Mouse (Mus musculus): ENCODE data around the gene Atrip.

The Atrip gene

DNA sequence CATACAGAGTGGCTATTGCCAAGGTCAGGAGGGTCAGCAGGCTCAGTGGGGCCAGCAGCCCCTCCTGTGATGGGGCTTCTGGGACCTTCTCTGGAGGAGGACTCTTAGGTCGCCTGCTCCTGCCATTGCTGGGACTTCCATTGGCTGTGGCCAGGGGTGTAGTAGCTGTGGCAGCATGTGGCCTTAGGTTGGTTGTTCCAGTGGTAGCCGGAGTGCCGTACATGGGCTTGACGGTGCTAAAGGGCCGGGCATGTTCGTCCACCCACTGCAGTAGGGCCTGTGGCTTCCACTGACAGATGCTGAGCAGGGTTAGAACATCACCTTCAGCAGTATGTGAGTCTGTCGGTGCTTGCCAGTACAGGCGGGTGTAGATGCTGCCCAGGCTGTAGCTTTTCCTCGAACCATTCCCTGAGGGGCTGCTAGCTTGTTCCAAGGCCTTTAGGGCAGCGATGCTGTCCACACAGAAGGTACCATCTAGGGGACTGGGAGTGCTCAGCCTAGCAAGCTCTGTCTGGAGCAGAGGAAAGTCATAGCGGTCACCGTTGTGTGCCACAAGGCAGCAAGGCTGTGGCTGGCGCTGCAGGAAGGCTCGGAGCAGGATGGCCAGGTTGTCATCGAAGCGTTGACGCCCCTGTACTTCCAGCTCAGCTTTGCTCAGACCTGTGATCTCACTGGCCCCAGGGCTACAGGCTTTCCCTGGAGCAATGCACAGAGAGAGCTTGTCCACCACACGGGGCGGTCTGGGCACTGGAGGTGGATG is 15.7 kb downstream of the Atrip start:
- no peak for DNase-seq (ENCODE audit: low spot score)

DNA sequence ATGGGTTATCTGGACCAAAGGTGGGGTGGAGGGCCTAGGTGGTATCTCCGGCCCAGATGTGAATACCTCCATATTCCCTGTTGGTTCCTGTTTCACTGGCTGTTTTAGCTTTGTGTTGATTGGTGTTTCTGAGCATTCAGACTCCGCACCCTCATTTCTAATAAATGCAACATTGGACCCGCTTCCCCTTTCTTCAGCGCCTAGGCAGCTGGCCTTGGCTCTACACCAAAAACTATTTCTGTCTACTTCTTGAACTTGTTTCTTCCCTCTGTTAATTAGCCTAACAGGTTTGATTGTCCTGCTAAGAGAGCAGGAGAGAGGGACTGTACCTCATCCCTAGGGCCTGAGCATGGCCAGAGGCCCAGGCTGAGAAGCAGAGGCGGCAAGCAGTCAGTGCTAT is 16.4 kb downstream of the Atrip start:
- DNase-seq (ENCODE audit: low spot score): peak; percentile 45

DNA sequence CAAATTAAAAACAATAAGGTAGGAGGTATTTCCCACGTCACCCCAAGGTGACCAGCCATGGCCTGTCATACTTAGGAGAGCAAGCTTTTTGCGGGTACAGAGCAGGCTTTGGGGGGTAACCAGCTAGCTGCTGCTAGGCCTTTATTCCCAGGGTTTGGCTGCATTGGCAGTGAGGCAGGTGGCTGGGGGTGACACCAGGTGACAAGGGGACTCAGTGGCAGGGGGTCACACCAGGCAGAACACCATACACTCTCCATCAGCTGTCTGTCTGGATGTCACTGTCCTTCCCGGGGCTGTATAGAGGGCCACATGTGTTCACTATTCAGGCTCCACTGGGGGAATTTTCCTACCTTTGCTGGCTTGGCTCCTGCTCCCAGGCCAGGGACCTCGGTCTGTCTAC is 17.0 kb downstream of the Atrip start:
- DNase-seq (ENCODE audit: low spot score): no peak

DNA sequence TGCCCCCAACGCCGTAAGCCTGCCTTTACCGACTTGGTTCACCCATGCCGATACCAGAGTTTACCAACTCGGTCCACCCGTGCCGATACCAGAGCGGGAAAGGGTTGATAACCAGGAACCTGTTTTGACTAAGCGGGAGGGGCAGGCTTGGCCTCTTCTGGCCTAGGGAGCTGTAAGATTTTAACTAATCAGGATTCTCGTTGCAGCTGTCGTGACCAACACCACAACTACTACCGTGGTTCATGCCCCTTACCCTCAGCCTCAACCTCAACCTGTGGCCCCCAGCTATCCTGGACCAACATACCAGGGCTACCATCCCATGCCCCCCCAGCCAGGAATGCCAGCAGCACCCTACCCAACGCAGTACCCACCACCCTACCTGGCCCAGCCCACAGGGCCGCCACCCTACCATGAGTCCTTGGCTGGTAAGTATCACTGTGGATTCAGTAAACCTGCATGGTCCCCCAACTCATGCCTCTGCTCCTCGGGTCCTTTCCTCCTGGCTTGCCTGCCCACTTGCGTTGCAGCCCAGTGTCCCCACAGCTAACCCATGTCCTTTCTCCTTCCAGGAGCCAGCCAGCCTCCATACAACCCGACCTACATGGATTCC is 17.7 kb downstream of the Atrip start:
- DNase-seq (ENCODE audit: low spot score): no peak

DNA sequence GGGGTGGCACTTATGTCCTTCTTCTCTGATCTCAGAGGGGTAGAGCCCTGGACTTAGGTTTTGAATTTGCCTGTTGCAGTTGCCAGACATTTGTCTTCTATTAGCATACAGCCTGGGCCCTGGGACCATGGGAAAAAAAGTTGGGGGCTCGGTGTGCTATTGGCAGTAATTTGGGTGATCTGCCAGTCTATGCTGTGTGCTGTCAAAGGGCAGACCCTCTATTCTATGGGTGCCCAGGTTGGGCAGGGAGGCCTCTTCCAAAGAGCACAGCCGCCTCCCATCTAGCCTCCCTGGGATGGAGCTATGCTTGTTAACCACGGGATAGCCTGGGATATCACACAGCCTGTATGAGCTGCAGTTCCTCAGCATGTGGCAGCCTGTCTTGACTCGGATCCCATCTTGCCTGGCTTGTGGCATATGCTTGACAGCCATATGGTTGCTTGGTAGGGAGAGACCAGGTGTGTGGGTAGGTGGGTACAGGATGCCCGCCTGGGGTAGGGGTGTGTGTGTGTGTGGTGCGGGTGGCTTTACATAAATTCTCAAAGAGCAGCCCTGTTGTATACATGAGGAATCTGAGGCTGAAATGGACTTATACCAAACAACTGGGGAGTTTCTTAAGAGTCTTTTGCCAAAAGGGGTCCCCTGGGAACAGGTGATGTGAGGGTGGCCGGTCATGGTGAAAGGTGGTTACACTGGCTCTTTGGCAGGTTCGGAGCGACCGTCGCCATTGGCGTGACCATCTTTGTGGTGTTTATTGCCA is 18.5 kb downstream of the Atrip start:
- DNase-seq (ENCODE audit: low spot score): no peak

DNA sequence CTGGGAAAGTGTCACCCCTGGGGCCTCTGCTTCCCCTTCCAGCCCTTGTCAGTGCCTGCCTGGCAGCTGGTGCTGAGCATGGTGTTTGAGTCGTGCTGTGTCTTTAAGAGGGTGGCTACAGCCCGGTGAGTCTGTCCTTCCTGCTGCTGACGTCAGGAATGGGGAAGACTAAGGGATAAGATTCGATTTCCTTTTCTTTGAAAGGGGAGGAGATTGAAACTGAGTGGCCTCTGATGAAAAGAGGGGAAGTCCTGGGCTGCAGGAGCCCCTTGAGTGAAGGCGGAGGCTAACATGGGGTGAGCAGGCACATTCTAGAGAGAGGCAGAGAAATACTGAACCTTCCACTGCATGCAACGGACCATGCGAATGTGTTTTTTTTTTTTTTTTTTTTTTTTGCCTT is 19.2 kb downstream of the Atrip start:
- peak; percentile 90 for DNase-seq (ENCODE audit: low spot score)

DNA sequence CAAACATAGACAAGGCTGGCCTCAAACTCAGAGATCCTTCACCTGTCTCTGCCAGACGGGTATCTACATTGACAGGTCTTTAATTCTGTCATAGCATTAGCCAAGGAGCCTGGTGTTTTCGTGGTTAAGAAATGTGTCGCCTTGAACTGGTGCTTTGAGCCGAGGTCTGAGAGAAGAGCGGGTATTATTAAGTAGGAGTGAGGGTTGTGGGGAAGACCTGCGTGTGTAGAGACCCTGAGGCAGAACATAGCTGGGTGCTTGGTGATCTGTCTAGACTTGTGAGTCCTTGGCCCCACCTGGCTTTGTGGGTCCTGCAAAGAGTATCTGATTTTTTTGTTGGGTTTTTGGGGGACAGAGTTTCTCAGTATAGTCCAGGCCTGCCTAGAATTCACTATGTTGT is 20.1 kb downstream of the Atrip start:
- DNase-seq (ENCODE audit: low spot score): no peak

DNA sequence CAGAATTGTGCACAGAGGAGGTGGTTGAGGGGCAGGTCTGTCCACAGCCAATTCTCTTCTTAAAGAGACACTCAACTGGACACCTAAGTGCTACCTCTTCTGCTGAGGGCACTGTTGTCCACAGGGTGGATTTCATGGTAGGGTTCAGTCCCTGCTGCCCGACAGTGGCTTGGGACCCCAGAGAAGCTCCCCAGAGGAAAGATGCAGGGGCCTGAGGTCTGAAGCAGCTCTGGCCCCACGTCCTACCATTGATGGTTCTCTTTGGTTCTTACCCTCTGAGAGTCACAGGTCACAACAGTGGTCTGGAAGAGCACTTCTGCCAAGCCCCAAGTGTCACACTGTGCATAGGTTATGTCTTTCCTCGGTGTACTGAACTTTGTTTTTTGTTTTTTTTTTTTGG is 20.6 kb downstream of the Atrip start:
- DNase-seq (ENCODE audit: low spot score): no peak

DNA sequence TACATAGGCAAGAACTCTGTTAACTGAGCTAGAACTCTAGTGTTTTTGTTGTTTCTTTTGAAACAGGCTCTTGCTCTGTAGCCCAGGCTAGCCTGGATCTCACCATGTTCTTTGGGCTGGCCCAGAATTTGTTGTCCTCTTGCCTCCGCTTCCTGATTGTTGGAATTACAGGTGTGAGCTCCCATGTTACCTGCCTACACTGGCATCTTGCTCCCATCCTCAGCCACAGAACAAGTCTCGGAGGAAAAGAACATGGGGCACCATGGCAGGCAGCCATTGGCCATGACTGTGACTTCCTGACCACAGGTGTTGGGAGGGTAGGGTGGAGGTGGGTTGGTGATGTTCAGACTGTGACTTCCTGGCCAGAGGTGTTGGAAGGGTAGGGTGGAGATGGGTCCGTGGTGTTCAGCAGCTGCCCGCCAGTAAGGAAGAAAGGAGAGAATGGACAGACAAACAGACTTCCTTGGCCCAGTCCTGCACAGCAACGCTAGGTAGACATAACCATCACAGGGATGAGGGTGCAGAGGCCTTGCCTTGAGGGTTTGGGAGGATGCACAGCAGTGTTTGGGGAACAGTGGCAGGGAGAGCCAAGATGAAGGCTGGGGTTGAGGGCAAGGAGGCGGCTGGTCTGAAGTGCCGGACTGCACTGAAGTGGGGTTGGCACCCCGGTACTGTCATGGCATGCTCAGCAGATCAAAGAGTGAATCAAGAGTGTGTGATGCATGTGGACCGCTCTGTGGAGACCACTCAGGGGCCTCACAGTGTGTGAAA is 21.2 kb downstream of the Atrip start:
- DNase-seq (ENCODE audit: low spot score): no peak

DNA sequence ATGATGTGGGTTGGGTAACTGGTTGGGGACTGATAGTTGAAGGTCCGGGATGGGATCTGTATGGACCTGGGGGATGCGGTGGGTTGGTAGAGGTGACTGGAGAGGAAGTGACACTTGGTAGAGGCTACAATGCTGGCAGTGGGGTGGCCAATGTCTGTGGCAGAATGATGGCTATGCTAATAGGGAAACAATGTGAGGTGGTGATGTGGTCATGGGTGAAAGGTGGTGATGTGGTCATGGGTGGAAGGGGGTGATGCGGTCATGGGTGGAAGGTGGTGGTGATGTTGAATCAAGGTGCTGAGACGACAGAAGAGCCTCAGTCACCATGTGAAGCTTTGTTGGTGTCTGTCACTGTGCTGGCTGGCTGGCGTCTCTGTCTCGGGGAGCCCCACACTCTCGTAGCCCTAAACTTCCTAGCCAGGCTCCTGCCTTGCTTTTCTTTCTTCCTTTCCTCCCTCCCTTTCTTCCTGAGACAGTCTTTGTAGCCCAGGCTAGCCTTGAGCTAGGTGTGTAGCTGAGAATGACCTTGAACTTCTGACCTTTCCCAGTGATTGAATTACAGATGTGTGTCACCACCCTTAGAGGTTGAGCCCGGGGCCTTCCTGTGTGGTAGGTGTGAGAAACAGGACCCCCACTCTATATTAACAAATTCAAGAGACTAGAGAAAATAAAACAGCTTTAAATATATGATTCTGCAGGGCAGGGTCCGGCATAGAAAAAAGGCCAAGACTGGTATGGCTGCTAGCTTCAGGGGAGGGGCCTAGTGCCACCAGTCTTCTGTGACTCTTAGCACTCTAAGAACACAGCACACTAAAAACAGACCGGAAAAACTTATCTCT is 22.1 kb downstream of the Atrip start:
- DNase-seq (ENCODE audit: low spot score): no peak

DNA sequence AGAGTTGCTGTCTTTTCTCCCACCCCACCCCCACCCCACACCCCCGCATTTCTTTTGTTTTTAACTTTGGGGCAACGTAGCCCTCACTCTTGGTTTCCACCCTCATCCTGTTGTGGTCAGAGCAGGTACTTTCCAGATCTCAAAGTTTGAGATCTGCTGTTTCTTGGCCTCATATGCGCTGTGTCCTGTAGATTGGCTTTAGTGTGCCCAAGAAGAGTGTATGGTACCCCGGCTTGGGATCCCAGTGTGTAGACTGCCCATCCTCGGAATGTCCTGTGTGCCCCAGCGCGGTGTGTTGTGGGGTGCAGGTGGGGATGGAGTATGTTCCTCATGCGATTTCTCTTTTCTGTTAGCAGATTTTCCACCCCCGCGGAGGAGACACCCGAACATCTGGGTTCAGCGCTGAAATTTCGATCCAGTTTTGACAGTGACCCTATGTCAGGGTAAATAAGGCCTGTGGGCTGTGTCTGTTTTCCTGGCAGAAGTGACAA is 22.9 kb downstream of the Atrip start:
- DNase-seq (ENCODE audit: low spot score): no peak

DNA sequence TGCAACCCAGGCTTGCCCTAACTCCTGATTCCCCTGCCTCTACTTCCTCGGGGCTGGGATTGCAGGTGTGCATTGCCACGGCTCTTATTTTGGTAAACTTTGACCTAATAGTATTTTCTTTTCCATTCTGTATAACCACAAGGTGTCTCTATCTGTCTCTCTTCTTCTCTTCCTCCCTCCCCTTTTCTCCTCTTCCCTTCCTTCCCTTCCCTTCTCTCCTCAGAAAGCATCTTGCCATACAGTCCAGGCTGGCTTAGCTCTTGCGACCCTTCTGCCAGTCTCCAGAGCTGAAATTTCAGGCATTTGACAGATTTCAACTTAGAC is 23.3 kb downstream of the Atrip start:
- DNase-seq (ENCODE audit: low spot score): no peak

DNA sequence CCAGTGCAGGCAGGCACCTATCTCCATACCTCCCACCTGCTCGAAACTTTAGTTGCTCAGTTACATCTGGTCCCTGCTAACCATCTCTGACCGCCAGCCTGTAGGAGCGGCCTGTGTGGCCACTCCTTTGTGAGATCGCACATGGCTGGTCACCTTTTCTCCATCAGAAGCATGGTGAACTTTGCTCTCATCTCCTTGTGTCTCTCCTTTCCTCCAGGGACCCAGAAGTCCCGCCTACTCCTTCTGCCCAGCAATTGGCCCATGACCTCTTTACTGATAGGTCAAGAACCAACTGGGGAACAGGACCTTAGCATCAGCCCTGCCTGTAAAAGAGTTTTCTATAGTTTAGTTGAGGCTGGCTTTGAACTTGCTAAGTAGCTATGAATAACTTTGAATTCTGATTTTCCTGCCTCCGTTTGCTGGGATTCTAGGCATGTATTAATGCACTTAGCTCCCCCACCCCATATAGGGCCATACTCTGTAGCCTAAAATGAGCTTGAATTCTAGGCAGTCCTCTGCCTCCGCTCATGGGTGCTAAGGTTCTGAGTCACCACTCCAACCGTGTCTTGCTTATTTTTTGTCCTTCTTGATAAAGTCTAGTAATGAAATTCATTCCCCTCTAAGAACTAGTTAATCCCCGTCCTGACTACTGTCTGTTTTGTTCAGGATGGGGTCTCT is 23.8 kb downstream of the Atrip start:
- DNase-seq (ENCODE audit: low spot score): no peak

DNA sequence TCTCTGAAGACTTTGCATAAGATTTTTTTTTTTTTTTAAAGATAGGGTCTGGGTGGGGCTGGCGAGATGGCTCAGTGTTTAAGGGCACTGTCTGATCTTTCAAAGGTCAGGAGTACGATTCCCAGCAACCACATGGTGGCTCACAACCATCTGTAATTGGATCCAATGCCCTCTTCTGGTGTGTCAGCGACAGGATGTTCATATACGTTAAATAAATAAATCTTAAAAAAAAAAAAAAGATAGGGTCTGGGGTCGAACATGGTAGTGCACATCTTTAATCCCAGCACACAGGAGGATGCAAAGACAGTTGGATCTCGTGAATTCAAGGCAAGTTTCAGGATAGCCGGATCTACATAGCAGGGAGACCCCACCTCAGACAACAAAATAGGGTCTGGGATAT is 24.6 kb downstream of the Atrip start:
- DNase-seq (ENCODE audit: low spot score): no peak

DNA sequence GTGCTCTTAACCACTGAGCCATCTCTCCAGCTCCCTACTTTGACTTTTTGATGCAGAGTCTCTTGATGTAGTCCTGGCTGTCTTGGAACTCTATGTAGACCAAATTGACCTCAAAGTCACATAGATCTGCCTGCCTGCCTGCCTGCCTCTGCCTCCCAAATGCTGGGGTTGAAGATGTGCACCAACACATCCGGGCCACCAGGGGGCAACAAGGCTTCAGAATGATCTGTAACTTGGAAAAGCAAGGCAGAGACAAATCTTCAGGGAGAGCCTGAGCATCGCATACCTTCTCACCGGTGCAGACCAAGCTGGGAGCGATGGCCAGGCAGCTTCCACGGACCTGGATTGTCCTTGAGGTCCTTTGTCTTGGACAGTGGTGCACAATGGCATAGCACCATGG is 27.6 kb downstream of the Atrip start:
- peak; percentile 74 for DNase-seq (ENCODE audit: low spot score)

DNA sequence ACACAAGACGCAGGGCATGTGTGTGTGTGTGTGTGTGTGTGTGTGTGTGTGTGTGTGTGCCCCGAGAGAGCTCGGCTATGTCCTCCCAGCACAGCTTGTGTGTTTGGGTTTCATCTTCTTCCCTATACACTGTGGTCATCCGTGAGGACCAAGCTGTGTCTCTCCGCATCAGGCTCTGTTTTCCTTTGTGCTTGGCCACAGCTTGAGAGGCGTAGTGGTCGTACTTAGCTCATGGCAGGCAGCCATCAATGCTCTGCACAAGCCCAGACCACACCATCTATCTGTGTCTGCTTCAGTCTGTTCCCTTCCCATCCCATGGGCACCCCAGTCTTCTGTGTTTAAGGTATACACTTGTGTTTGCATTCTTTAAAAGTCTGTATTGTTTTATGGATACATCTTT is 32.6 kb downstream of the Atrip start:
- no peak for DNase-seq (ENCODE audit: low spot score)

DNA sequence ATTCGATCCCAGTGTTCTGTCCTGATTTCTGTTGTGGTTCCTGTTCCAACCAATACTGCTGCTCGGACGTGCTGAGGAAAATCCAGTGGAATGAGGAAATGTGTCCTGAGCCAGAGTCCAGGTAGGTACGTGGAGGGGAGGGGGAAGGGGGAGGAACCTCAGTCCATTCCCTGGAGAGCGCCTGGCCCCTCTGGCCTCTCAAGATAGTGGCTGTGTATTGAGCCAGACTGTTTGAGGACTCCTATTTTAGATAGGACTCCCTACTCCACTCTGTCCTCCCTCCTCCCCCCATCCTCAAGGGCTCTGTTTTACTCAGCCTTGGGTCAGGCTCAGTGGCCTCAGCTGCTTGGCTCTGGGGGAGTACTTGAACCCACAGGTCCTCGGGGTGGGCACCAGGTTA is 33.0 kb downstream of the Atrip start:
- peak; percentile 73 for DNase-seq (ENCODE audit: low spot score)

DNA sequence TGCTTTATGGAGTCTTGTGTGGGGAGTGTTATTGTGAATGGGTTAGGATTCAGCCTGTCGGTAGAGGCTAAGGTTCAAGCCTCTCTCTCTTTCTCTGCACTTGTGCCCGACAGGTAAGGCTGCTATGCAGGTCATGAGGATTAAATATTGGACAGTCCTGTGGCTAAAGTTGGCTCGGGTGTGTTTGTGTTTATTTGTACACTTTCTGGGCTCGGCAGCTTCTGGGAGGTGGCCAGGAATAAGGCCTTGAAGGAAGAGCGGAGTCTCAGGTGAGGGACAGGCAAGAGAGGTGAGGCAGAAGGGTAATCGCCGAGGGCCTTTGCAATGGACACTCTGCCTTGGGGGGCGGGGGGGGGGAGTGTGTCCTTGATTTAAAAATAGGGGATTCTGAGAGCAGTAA is 33.7 kb downstream of the Atrip start:
- DNase-seq (ENCODE audit: low spot score): no peak

DNA sequence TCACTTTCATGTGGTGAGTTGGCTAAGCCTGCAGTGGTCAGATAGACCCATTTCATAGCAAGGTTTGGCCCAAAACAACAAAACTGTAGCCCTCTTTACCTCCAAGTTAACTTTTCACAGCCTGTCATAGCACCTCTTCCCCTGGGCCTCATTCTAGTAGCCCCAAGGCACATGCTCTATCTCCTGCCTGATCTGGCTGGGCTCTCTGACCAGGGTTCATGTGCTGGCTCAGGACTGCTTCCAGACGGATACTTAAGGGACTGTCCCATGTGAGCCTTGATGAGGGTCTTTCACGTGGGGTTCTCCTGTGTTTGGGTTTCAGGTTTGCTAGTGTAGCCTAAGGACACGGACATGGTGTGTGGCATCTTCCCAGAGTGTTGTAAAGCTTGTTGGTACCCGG is 34.2 kb downstream of the Atrip start:
- DNase-seq (ENCODE audit: low spot score): no peak

DNA sequence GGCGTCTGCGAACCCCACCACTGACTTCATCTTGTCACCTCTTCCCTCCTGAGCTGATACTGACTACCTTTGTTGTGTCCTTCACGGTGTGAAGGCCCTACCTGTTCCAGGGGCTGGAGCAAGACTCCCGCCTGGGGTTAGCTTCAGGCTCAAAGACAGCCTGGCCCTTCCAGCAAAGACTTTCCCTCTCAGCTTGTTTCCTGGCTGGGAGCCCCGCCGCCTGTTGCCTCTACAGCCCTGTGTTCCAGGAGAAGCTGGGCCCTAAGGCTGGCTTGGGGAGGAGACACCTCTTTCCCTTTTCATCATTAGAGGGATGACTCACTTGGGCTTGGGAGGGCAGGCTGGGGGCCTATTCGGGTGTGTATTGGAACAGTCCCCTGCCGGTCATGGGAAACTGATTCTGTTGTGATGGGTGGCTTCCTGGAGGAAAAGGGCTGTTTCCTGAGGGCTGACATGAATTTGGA is 35.0 kb downstream of the Atrip start:
- DNase-seq (ENCODE audit: low spot score): peak; percentile 83

All from lung, postnatal 25 days (tissue).